8 mouse cellular contexts compared by ENCODE assay signal in genomic region chr15:100468295-100469188, GRCm38 (mm10). TPM values are rescaled to one million over a fixed set of nuclear protein-coding genes. Genes with fewer than 3 reads are reported as not detected.
DNase-seq lines count a peak whose midpoint lies in the region; ATAC-seq lines count a peak whose summit lies in the region.

Gene Letmd1 (plus strand): TSS chr15:100469023.

- peaks cover 4% of the 10 kb centered on the region for H3K27me3 ChIP-seq in erythroblast, embryonic 14.5 days (ENCODE audit: control insufficient read depth)
- H3K27me3 ChIP-seq in heart, embryonic 11.5 days (ENCODE audit: control insufficient read depth, insufficient read depth, low read length), result no peaks in the 10 kb centered on the region
- H3K27me3 ChIP-seq in kidney, embryonic 16.5 days (ENCODE audit: insufficient read depth, low read length), result no peaks in the 10 kb centered on the region

- DNase-seq in CD4-positive helper T cell, adult 2 months (ENCODE audit: low read depth, low spot score), result peak; percentile 91
- DNase-seq in brain, embryonic 18.5 days (ENCODE audit: low read depth, low spot score), result peak; percentile 83
- DNase-seq in liver, result peak; percentile 82
- DNase-seq in monocyte, adult 2 months (ENCODE audit: low read depth in 1 of 2, low spot score in 2 of 2), result peak; percentile 20 to 68
- peak; percentile 65 to 76 for DNase-seq in spleen, postnatal 14 days (ENCODE audit: low spot score in 2 of 2)

- peaks cover 30% of the 10 kb centered on the region for H3K4me1 ChIP-seq in erythroblast, embryonic 14.5 days (ENCODE audit: control insufficient read depth)
- H3K4me1 ChIP-seq in heart, embryonic 11.5 days (ENCODE audit: control insufficient read depth, insufficient read depth, low read length), result peaks cover 16% of the 10 kb centered on the region; the same call in 1 of the 2 replicates
- peaks cover 19% of the 10 kb centered on the region for H3K4me1 ChIP-seq in kidney, embryonic 16.5 days (ENCODE audit: insufficient read depth, low read length)

- peak within 1 kb of the TSS; percentile 91 for H3K4me2 ChIP-seq in heart, embryonic 11.5 days
- peak within 1 kb of the TSS; percentile 98 for H3K4me2 ChIP-seq in kidney, embryonic 16.5 days (replicated peaks; ENCODE audit: low read depth, low read length)

- peak within 1 kb of the TSS; percentile 92 for H3K4me3 ChIP-seq in erythroblast, embryonic 14.5 days (replicated peaks)
- H3K4me3 ChIP-seq in heart, embryonic 11.5 days (ENCODE audit: low read depth, low read length), result peak within 1 kb of the TSS; percentile 85
- H3K4me3 ChIP-seq in kidney, embryonic 16.5 days (ENCODE audit: low read length), result peak within 1 kb of the TSS; percentile 82

- peak within 1 kb of the TSS; percentile 89 for H3K9ac ChIP-seq in heart, embryonic 11.5 days (ENCODE audit: low read depth, low read length)
- H3K9ac ChIP-seq in kidney, embryonic 16.5 days (replicated peaks; ENCODE audit: low read length), result peak within 1 kb of the TSS; percentile 90

- peak within 1 kb of the TSS; percentile 83 for H3K27ac ChIP-seq in heart, embryonic 11.5 days (ENCODE audit: low read depth, low read length)
- H3K27ac ChIP-seq in kidney, embryonic 16.5 days (ENCODE audit: low read length), result peak within 1 kb of the TSS; percentile 83

- ATAC-seq in heart, embryonic 11.5 days (replicated peaks; ENCODE audit: insufficient number of reproducible peaks, low FRiP score, low TSS enrichment), result peak; percentile 87
- ATAC-seq in kidney, embryonic 16.5 days (ENCODE audit: low FRiP score, low TSS enrichment), result peak; percentile 96

- 2% methylated on average over 66 of the region's 84 CpGs for WGBS in heart, embryonic 11.5 days (ENCODE audit: insufficient replicate concordance)
- WGBS in kidney, embryonic 16.5 days, result 2% methylated on average over 78 of the region's 84 CpGs

- H3K36me3 ChIP-seq in erythroblast, embryonic 14.5 days (ENCODE audit: control insufficient read depth), result peaks cover 16% of the 10 kb centered on the region
- H3K36me3 ChIP-seq in heart, embryonic 11.5 days (ENCODE audit: control insufficient read depth, insufficient read depth, low read length), result peaks cover 3% of the 10 kb centered on the region; the same call in 1 of the 2 replicates
- peaks cover 11% of the 10 kb centered on the region; the same call in 1 of the 2 replicates for H3K36me3 ChIP-seq in kidney, embryonic 16.5 days (ENCODE audit: insufficient read depth, low read length)

- H3K9me3 ChIP-seq in erythroblast, embryonic 14.5 days (ENCODE audit: control insufficient read depth, low read length), result peaks cover 2% of the 10 kb centered on the region
- no peaks in the 10 kb centered on the region for H3K9me3 ChIP-seq in heart, embryonic 11.5 days (replicated peaks; ENCODE audit: control insufficient read depth, low read length)
- no peaks in the 10 kb centered on the region for H3K9me3 ChIP-seq in kidney, embryonic 16.5 days (ENCODE audit: low read length)

RNA-seq across cellular contexts. Expression of gene Letmd1, which starts in this region (rescaled TPM):
- polyA plus RNA-seq in erythroblast, embryonic 14.5 days (2012), result 0.62 and 1.0 TPM in 2 replicates
- 19.0 and 19.3 TPM in 2 replicates for polyA plus RNA-seq in heart, embryonic 11.5 days (2014; fragmentation: Nextera tagmentation; extraction: Ambion mirVana)
- 31.8 and 33.1 TPM in 2 replicates for polyA plus RNA-seq in kidney, embryonic 16.5 days (2015; fragmentation: Nextera tagmentation; extraction: Ambion mirVana)

Comparison
In these comparisons a context has a peak if more than half of its experiments do, and no peak if none do; other contexts are left out.
1. Peak in every context shown above with its lines: DNase-seq, ATAC-seq, H3K4me3 ChIP-seq and H3K27ac ChIP-seq.